Mouse (Mus musculus) heart, embryonic 12.5 days (tissue): ENCODE data around the gene Ccdc115. TPM values are rescaled to one million over a fixed set of nuclear protein-coding genes. Genes with fewer than 3 reads are reported as not detected.

ENCODE experiments used
- ATAC-seq: fragments of 200-750 bp; cut with Nextera tagmentation; 2 replicates; pipeline ENCODE4 v1.8.0; 2017; ENCODE audit warnings: moderate TSS enrichment, moderate library complexity; ENCODE audit not compliant: insufficient number of reproducible peaks, low FRiP score
- H3K27ac ChIP-seq: fragments of 300-500 bp; sonication (generic); 2 replicates; pipeline ENCODE4 v1.5.1; 2016; ENCODE audit warnings: mild to moderate bottlenecking, moderate library complexity; ENCODE audit not compliant: poor library complexity, severe bottlenecking
- H3K27me3 ChIP-seq: fragments of 300-500 bp; sonication (generic); replicated peaks from 2 replicates; pipeline ENCODE4 v1.6.1; 2016; ENCODE audit warnings: mild to moderate bottlenecking, moderate library complexity
- H3K36me3 ChIP-seq: fragments of 300-500 bp; sonication (generic); 2 replicates; pipeline ENCODE4 v1.6.1; 2016; ENCODE audit warnings: mild to moderate bottlenecking, moderate library complexity
- H3K4me1 ChIP-seq: fragments of 300-500 bp; sonication (generic); replicated peaks from 2 replicates; pipeline ENCODE4 v1.6.1; 2016; ENCODE audit warnings: mild to moderate bottlenecking
- H3K4me2 ChIP-seq: fragments of 300-500 bp; sonication (generic); 2 replicates; pipeline ENCODE4 v1.6.1; 2016; ENCODE audit warnings: mild to moderate bottlenecking, moderate library complexity
- H3K4me3 ChIP-seq: fragments of 300-500 bp; sonication (generic); 2 replicates; pipeline ENCODE4 v1.5.1; 2016; ENCODE audit warnings: mild to moderate bottlenecking
- H3K9ac ChIP-seq: fragments of 300-500 bp; sonication (generic); 2 replicates; pipeline ENCODE4 v1.6.1; 2016; ENCODE audit warnings: mild to moderate bottlenecking, moderate library complexity
- H3K9me3 ChIP-seq: fragments of 300-500 bp; sonication (generic); replicated peaks from 2 replicates; pipeline ENCODE4 v1.6.1; 2016; ENCODE audit warnings: mild to moderate bottlenecking, moderate library complexity
- WGBS: fragments of 180-500 bp; shearing (Covaris S2); methylation state at CpG from one replicate; pipeline ENCODE4 v1.1.7; 2016; 5-methylcytosine and 5-hydroxymethylcytosine counted together
- polyA plus RNA-seq: library from polyadenylated mRNA; unstranded; fragments of >200 nt; fragmentation: Nextera tagmentation; extraction: Ambion mirVana; gene quantifications from 2 replicates; pipeline ENCODE4 v1.2.1, GENCODE M21; 2016

Gene Ccdc115
- 45.9 and 46.6 TPM in 2 replicates for polyA plus RNA-seq

DNA sequence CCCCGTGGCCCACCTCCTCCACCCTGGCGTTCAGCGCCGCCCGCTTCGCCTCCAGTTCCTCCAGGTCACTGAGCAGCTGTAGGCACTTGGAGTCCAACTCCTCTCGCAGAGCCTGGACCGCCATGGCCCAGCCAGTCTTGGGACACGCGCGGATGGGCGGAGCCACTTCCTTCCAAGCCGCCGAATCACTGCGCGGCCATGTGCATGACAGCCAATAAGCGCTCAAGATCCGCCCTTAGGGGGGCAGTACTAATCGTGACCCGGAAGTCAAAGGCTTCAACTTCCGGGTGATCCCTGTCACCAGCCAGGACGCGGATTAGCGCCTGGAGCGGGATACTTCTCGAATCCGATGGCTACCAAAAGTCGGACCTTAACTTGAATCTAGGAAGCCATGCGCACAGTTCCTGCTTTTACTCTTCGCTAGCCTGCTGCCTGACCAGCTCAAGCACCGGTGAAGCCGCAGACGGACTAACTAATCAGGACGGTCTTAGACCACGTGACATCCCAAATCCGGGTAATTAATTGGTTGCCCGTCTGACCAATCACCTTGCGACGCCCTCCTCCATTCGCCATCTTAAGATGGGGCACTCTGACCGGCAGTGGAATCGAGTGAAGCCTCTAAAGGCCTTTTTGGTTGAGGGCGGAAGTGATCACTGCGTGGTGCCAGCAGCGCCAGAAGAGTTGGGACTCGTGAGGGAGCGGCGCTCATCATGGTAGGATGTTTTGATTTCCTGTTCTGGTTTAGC, at the start of gene Ccdc115, which contains the start of gene Imp4:
Ccdc115 (minus strand) TSS at position 458 of the 746 bp plus-strand sequence.
Imp4 (plus strand) TSS at position 637 of the 746 bp plus-strand sequence.
- no peaks in the 10 kb centered on the region for H3K9me3 ChIP-seq
- H3K9ac ChIP-seq, result peak within 1 kb of the TSS; percentile 77
- H3K4me3 ChIP-seq, result peak within 1 kb of the TSS; percentile 63
- peaks cover 10% of the 10 kb centered on the region for H3K4me1 ChIP-seq
- peaks cover 38% of the 10 kb centered on the region for H3K36me3 ChIP-seq
- H3K27me3 ChIP-seq, result no peaks in the 10 kb centered on the region
- peak; percentile 96 for ATAC-seq
- H3K4me2 ChIP-seq, result peak within 1 kb of the TSS; percentile 84
- H3K27ac ChIP-seq, result peak within 1 kb of the TSS; percentile 59
- WGBS, result under 1% methylated on average over 48 of the region's 48 CpGs

DNA sequence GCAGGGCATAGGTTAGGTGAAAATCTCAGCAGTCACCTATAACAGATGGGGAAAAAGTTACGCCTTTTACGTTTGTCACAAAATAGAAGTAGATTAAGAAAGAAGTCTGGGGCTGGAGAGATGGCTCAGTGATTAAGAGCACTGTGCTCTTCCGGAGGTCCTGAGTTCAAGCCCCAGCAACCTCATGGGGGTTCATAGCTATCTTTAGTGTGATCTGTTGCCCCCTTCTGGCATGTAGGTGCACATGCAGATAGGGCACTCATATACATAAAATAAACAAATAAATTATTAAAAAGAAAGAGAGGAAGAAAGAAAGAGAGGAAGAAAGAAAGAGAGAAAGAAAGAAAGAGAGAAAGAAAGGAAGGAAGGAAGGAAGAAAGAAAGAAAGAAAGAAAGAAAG, 47.9 kb upstream of the Ccdc115 start:
- H3K4me2 ChIP-seq, result no peak overlapping the region
- no peak overlapping the region for H3K9ac ChIP-seq
- no peaks in the 10 kb centered on the region for H3K36me3 ChIP-seq
- 85% methylated on average over 3 of the region's 3 CpGs for WGBS
- H3K27me3 ChIP-seq, result no peaks in the 10 kb centered on the region
- no peaks in the 10 kb centered on the region for H3K9me3 ChIP-seq
- H3K27ac ChIP-seq, result no peak overlapping the region
- H3K4me1 ChIP-seq, result peaks cover 13% of the 10 kb centered on the region; the same call in 1 of the 2 replicates
- no peak for ATAC-seq
- H3K4me3 ChIP-seq, result no peak overlapping the region

DNA sequence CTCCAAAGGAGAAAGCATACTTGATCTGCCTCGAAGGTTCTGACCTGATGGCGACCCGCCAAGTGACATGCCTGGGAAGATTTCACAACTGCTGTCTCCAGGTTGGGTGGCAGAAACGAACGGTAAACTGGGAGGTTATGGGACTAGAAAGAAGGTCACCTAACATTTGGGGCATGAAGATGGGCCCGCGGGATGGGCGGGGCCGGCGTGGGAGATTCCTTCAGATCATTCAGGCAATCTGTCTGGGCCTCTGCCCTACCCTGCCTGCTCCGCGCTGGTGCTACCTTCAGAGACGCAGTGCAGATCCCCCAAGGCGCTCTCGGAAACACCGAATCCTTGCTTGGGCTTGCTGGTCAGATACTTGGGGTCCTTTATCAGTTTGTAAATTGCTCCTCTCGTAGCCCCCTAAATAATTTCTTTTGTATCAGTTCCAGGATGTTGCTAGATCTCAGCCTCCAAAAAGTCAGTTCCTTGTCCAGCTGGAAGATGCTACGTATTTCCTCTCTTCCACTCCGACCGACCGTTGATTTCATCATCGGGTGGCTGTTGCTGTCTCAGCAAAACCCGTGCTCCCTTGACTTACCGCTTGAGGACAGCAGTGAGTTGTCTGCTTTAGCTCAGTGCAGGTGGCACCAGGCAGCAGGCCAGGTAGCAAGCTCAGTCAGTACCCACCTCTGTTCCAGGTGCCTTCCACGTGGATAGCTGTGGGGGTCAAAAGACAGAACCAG, 46.2 kb upstream of the Ccdc115 start:
- H3K9me3 ChIP-seq, result no peaks in the 10 kb centered on the region
- no peaks in the 10 kb centered on the region for H3K27me3 ChIP-seq
- peak overlapping the region; percentile 35 for H3K4me3 ChIP-seq
- no peaks in the 10 kb centered on the region for H3K36me3 ChIP-seq
- H3K27ac ChIP-seq, result no peak overlapping the region
- peaks cover 13% of the 10 kb centered on the region; the same call in 1 of the 2 replicates for H3K4me1 ChIP-seq
- peak overlapping the region; percentile 46; the same call in 1 of the 2 replicates for H3K9ac ChIP-seq
- WGBS, result 6% methylated on average over 25 of the region's 25 CpGs
- ATAC-seq, result no peak; the same call in 1 of the 2 replicates
- H3K4me2 ChIP-seq, result peak overlapping the region; percentile 77

DNA sequence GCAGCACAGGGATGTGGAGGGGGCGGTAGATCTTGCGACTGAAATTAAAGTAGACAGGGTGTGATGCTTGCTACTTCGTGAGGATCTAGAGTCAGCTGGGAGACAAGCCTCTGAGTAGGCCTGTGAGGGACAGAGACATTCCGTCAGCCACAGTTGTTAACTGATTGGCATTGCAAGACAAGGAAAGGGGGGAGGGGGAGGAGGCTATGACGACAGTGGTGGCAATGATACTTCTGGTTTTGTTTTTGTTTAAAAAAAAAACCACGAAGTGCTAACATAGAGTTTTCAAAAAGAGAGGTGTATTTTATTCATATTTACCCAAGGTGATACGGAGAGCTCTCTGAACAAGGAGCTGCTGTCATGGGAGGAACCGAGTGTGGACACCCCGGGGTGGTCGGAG, 45.0 kb upstream of the Ccdc115 start:
- H3K9me3 ChIP-seq, result no peaks in the 10 kb centered on the region
- H3K27ac ChIP-seq, result no peak overlapping the region
- no peak overlapping the region for H3K9ac ChIP-seq
- H3K4me2 ChIP-seq, result no peak overlapping the region
- no peak overlapping the region for H3K4me3 ChIP-seq
- no peaks in the 10 kb centered on the region for H3K27me3 ChIP-seq
- 54% methylated on average over 10 of the region's 10 CpGs for WGBS
- H3K4me1 ChIP-seq, result peaks cover 18% of the 10 kb centered on the region
- H3K36me3 ChIP-seq, result no peaks in the 10 kb centered on the region
- ATAC-seq, result no peak

DNA sequence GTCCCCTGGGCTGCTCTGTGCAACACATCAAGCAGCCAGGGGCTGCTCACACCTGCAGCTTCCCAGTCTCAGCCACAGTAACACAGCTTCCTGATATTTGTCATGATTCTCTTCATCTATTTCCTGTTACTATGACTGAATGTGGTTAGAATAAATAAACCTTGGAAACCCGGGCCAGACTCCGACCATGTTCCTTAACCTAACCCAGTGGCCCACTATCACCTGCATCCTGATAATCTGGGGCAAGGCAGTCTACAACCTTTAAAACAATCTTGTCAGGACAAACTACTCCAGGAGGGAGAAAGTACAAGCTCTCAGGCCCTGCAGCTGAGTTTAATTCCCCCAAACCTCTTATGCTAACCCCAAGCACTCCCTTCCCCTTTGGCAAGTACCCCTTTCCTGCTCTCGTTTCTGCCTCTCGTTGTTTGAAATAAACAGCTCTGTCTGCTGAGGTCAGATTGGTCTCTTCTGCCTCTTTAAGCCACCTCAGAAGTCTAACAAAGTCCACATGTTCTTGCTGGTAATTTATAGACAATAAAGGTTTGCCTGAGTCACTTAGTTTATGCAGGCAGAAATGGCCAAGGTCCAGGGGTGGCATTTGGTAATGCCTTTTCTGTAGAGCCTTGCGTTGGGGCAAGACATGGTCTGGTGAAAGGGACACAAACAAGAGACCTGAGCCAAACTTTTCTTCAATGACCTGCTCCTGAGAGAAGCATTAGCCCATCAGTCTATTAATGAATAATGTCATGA, 42.6 kb upstream of the Ccdc115 start:
- Histone ChIP-seq H3K36me3 (no peaks in the 10 kb centered on the region), H3K27ac (no peak overlapping the region), H3K4me2 (no peak overlapping the region), H3K9me3 (no peaks in the 10 kb centered on the region), H3K27me3 (no peaks in the 10 kb centered on the region), H3K4me3 (no peak overlapping the region), H3K9ac (no peak overlapping the region), H3K4me1 (peaks cover 30% of the 10 kb centered on the region)
- ATAC-seq, result no peak
- WGBS, result 54% methylated on average over 5 of the region's 5 CpGs

DNA sequence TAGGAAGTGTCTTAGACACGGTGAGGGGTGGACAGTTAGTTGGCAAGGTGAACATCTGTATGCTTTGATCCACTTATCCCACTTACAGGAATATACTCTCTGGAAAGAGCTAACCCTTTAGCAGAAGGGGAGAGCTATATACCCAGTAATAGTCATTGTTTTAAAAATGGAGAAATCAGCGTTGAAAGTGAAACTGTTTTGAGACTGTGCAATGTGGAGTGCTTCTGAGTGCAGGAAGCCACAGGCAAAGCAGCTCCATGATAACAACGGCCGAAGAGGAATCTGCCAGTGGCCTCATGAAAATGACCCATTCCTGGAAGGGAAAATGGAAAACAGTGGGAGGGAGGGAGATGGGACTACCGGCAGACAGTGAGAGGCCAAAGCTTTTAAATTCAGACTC, 41.3 kb upstream of the Ccdc115 start:
- Histone ChIP-seq H3K4me2 (no peak overlapping the region), H3K4me1 (peaks cover 27% of the 10 kb centered on the region), H3K36me3 (no peaks in the 10 kb centered on the region), H3K27ac (no peak overlapping the region), H3K9ac (no peak overlapping the region), H3K27me3 (no peaks in the 10 kb centered on the region; the same call in 1 of the 2 replicates), H3K9me3 (no peaks in the 10 kb centered on the region), H3K4me3 (no peak overlapping the region)
- ATAC-seq, result no peak
- WGBS, result 32% methylated on average over 5 of the region's 5 CpGs

DNA sequence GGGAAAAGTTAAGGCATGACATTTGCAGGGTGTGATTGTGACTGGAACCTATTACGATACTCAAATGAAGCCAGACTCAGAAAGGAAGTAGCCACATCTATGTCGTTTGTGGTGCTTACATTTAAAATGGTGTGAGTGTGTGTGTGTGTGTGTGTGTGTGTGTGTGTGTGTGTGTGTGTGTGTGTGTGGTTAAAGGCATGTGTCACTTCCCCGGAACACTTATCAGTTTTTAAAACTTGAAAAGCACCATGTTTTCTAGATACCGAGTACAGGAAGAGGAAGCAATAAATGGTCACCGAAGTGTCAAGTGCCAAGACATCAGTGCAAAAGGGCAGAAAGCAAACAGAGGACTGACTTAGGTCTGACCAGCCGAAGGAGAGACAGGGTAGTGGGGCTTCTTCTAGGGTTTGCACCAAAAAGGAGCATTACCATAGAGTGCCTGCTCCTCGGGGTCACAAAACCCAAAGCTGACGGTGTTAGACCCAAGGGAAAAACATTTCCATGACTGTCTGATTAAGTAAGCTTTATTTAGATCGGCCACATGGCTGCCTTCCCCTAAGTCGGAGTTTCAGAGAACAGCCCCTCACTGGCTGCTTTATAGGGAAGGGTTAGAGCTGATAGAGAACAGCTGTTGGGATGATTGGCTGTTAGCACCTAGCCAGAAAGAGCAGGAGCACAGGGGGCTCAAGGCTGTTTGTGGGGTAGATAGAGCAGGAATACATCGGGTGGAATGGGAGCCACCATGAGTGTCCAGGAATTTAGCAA, 39.6 kb upstream of the Ccdc115 start:
- 15% methylated on average over 11 of the region's 11 CpGs for WGBS
- Histone ChIP-seq H3K27me3 (no peaks in the 10 kb centered on the region; the same call in 1 of the 2 replicates), H3K36me3 (no peaks in the 10 kb centered on the region), H3K9ac (no peak overlapping the region), H3K4me2 (peak overlapping the region; percentile 49), H3K27ac (peak overlapping the region; percentile 71), H3K9me3 (no peaks in the 10 kb centered on the region), H3K4me3 (no peak overlapping the region), H3K4me1 (peaks cover 17% of the 10 kb centered on the region)
- peak; percentile 69; the same call in 1 of the 2 replicates for ATAC-seq

DNA sequence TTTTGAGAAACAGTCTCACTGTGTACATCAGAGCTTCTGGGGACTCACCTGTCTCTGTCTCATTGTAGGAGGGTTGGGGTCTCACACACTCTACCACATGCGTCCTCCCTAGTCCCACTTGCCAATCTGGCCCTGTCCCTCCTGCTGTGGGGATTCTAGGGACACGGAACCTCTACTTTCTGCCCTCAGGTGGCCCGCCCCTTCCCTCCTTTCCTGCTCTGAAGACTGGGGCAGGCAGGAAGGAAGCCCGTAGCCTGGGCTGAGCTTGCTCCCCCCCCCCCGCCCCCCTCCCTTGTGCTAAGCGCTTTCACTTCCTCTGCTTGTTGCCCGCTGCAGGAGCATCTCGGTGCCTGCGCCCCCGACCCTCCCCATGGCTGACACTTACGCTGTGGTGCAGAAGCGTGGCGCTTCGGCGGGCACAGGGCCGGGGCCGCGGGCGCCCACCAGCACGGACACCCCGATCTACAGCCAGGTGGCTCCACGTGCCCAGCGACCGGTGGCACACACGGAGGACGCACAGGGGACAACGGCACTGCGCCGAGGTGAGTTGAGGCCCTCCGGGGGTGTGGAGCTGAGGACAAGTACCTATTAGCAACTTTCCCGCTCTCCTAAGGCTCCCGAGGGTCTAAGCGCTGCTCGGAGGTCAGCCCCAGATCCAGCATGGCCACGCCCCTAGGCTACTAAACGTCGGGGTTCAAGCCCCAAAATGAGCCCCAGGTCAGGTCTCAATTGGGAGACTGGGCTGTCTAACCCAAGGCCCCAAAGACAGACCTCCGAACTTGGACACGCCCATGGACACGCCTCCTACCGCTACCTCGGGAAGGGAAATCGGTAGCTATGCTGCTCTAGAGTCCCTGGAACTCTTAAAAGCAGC, 33.2 kb upstream of the Ccdc115 start:
- WGBS, result 1% methylated on average over 42 of the region's 43 CpGs
- Histone ChIP-seq H3K4me2 (peak overlapping the region; percentile 99), H3K27ac (no peak overlapping the region), H3K4me3 (peak overlapping the region; percentile 68), H3K9ac (peak overlapping the region; percentile 73), H3K9me3 (no peaks in the 10 kb centered on the region), H3K4me1 (peaks cover 15% of the 10 kb centered on the region; the same call in 1 of the 2 replicates), H3K36me3 (no peaks in the 10 kb centered on the region), H3K27me3 (peaks cover 22% of the 10 kb centered on the region)
- ATAC-seq, result peak; percentile 78

DNA sequence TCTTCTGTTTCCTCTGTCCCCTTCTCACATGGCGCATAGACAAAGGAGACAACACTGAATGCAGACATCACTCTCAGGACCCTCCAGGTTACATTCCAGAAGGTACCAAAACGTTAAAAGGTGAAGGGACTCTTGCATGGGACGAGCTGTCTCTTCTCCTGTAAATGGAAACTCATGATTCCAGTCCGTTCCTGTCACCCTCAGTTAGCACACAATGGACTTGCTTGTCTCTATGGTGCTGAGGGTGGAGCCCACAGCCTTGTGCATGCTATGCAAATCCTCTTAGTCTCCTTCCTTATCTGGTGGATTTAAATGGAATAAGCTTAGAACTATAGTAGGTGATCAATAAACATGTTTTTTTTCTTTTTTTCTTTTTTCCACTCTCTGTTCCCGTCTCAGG, 30.3 kb upstream of the Ccdc115 start:
- Histone ChIP-seq H3K27ac (no peak overlapping the region), H3K36me3 (no peaks in the 10 kb centered on the region), H3K4me2 (no peak overlapping the region), H3K4me1 (peaks cover 15% of the 10 kb centered on the region; the same call in 1 of the 2 replicates), H3K9ac (no peak overlapping the region), H3K9me3 (no peaks in the 10 kb centered on the region), H3K4me3 (no peak overlapping the region), H3K27me3 (peaks cover 22% of the 10 kb centered on the region)
- no peak for ATAC-seq
- 76% methylated on average over 5 of the region's 5 CpGs for WGBS

DNA sequence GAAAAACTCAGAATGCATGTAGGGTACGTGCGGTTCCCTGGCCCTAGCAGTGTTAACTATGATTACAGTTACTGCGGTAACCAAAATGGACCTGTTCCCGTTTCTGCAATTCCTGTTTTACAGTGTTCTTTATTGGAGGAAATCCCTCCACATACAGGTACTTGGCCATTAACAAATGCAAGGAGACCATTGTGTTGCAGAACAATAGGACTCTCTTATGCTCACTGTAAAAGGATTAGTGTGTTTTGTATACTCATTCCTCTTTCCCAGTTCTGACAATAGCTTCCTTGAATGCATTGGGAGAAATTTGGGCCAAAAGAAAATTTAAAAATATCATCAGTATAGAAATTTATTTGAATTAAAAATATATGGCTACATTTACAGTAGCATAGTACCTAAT, 29.0 kb upstream of the Ccdc115 start:
- ATAC-seq, result no peak
- Histone ChIP-seq H3K9me3 (no peaks in the 10 kb centered on the region), H3K4me2 (no peak overlapping the region), H3K9ac (no peak overlapping the region), H3K4me3 (no peak overlapping the region), H3K27me3 (peaks cover 17% of the 10 kb centered on the region), H3K27ac (no peak overlapping the region), H3K36me3 (no peaks in the 10 kb centered on the region), H3K4me1 (peaks cover 13% of the 10 kb centered on the region; the same call in 1 of the 2 replicates)
- 80% methylated on average over 4 of the region's 4 CpGs for WGBS
